Mouse (Mus musculus) stomach, embryonic 14.5 days (tissue): ENCODE measurements around the gene Olfr285. TPM values are rescaled to one million over a fixed set of nuclear protein-coding genes. Genes with fewer than 3 reads are reported as not detected.

Experiments
- ATAC-seq: fragments of 200-750 bp; cut with Nextera tagmentation; 2 replicates; pipeline ENCODE4 v1.8.0; 2017; ENCODE audit warnings: low read depth, moderate TSS enrichment; ENCODE audit not compliant: insufficient number of reproducible peaks, insufficient read depth, low FRiP score
- H3K27ac ChIP-seq: fragments of 300-500 bp; sonication (generic); 2 replicates; pipeline ENCODE4 v1.5.1; 2014; ENCODE audit warnings: mild to moderate bottlenecking, low read length, moderate library complexity, mixed read lengths
- H3K27me3 ChIP-seq: fragments of 300-500 bp; sonication (generic); 2 replicates; pipeline ENCODE4 v1.6.1; 2014; ENCODE audit warnings: low read length, control low read depth, mixed read lengths; ENCODE audit not compliant: control insufficient read depth, insufficient read depth
- H3K36me3 ChIP-seq: fragments of 300-500 bp; sonication (generic); 2 replicates; pipeline ENCODE4 v1.6.1; 2014; ENCODE audit warnings: mild to moderate bottlenecking, control low read depth, low read length, moderate library complexity, mixed read lengths; ENCODE audit not compliant: control insufficient read depth, insufficient read depth
- H3K4me1 ChIP-seq: fragments of 300-500 bp; sonication (generic); 2 replicates; pipeline ENCODE4 v1.6.1; 2014; ENCODE audit warnings: low read length, control low read depth, mixed read lengths; ENCODE audit not compliant: control insufficient read depth, insufficient read depth
- H3K4me2 ChIP-seq: fragments of 300-500 bp; sonication (generic); replicated peaks from 2 replicates; pipeline ENCODE4 v1.6.1; 2014; ENCODE audit warnings: low read depth, low read length, control low read depth
- H3K4me3 ChIP-seq: fragments of 300-500 bp; sonication (generic); 2 replicates; pipeline ENCODE4 v1.5.1; 2014; ENCODE audit warnings: low read depth, low read length, control low read depth
- H3K9ac ChIP-seq: fragments of 300-500 bp; sonication (generic); replicated peaks from 2 replicates; pipeline ENCODE4 v1.6.1; 2014; ENCODE audit warnings: low read depth, mild to moderate bottlenecking, control low read depth, low read length, moderate library complexity, mixed read lengths
- H3K9me3 ChIP-seq: fragments of 300-500 bp; sonication (generic); 2 replicates; pipeline ENCODE4 v1.6.1; 2016; ENCODE audit warnings: low read depth, low read length, control low read depth; ENCODE audit not compliant: control insufficient read depth
- WGBS: fragments of 180-500 bp; shearing (Covaris S2); extraction: QIAGEN DNeasy Blood & Tissue Kit; methylation state at CpG from one replicate; pipeline ENCODE4 v1.1.7; 2014; 5-methylcytosine and 5-hydroxymethylcytosine counted together
- polyA plus RNA-seq: library from polyadenylated mRNA; unstranded; fragments of >200 nt; fragmentation: Nextera tagmentation; extraction: Ambion mirVana; gene quantifications from 2 replicates; pipeline ENCODE4 v1.2.1, GENCODE M21; 2014

The Olfr285 gene
- not detected in 2 replicates for polyA plus RNA-seq

- no peaks in the 10 kb centered on the region for H3K27me3 ChIP-seq
- 88% methylated on average over 5 of the region's 5 CpGs for WGBS
- H3K4me2 ChIP-seq = no peak within 1 kb of the TSS
- no peak within 1 kb of the TSS for H3K9ac ChIP-seq
- H3K4me1 ChIP-seq = no peaks in the 10 kb centered on the region
- H3K4me3 ChIP-seq = no peak within 1 kb of the TSS
- no peak for ATAC-seq
- H3K36me3 ChIP-seq = no peaks in the 10 kb centered on the region
- H3K27ac ChIP-seq = no peak within 1 kb of the TSS
- H3K9me3 ChIP-seq = no peaks in the 10 kb centered on the region
Measured at GRCm38 (mm10) chr15:98317177-98317724, at the start of gene Olfr285. Olfr285 (minus strand) TSS chr15:98317353.

- Histone ChIP-seq H3K9me3 (no peaks in the 10 kb centered on the region), H3K9ac (no peak within 1 kb of the TSS), H3K36me3 (no peaks in the 10 kb centered on the region), H3K27ac (no peak within 1 kb of the TSS), H3K27me3 (no peaks in the 10 kb centered on the region), H3K4me3 (no peak within 1 kb of the TSS), H3K4me1 (no peaks in the 10 kb centered on the region), H3K4me2 (no peak within 1 kb of the TSS)
- WGBS = 58% methylated on average over 8 of the region's 8 CpGs
- no peak for ATAC-seq
Measured at GRCm38 (mm10) chr15:98340887-98341286, 23.7 kb upstream of the Olfr285 start, which contains the start of gene Olfr284. Olfr284 (minus strand) TSS chr15:98340987.

- no peak for ATAC-seq
- Histone ChIP-seq H3K9me3 (no peaks in the 10 kb centered on the region), H3K9ac (no peak overlapping the region), H3K27ac (no peak overlapping the region), H3K36me3 (no peaks in the 10 kb centered on the region), H3K4me3 (no peak overlapping the region), H3K27me3 (no peaks in the 10 kb centered on the region), H3K4me1 (no peaks in the 10 kb centered on the region), H3K4me2 (no peak overlapping the region)
- WGBS = 50% methylated on average over 6 of the region's 6 CpGs
Measured at GRCm38 (mm10) chr15:98315703-98316102, 1.4 kb downstream of the Olfr285 start.

GRCm38 (mm10) chr15:98295628-98296551, 21.3 kb downstream of the Olfr285 start, which contains the start of gene Zfp641:
Zfp641 (minus strand) TSS chr15:98296161.
- Histone ChIP-seq H3K36me3 (no peaks in the 10 kb centered on the region), H3K27me3 (no peaks in the 10 kb centered on the region), H3K9me3 (no peaks in the 10 kb centered on the region), H3K9ac (peak within 1 kb of the TSS; percentile 52), H3K4me2 (peak within 1 kb of the TSS; percentile 97), H3K4me3 (peak within 1 kb of the TSS; percentile 59), H3K4me1 (no peaks in the 10 kb centered on the region), H3K27ac (no peak within 1 kb of the TSS)
- WGBS = 2% methylated on average over 56 of the region's 60 CpGs
- ATAC-seq = 0 out of 2 replicates have a peak, but pooled peaks have one; percentile 53

- Histone ChIP-seq H3K4me3 (no peak overlapping the region), H3K4me1 (no peaks in the 10 kb centered on the region), H3K27me3 (no peaks in the 10 kb centered on the region), H3K27ac (no peak overlapping the region), H3K9me3 (no peaks in the 10 kb centered on the region), H3K36me3 (no peaks in the 10 kb centered on the region), H3K4me2 (no peak overlapping the region), H3K9ac (no peak overlapping the region)
- ATAC-seq = no peak
- 89% methylated on average over 8 of the region's 8 CpGs for WGBS
Measured at GRCm38 (mm10) chr15:98293651-98294050, 23.5 kb downstream of the Olfr285 start.

- Histone ChIP-seq H3K4me1 (no peaks in the 10 kb centered on the region), H3K27me3 (no peaks in the 10 kb centered on the region), H3K27ac (no peak overlapping the region), H3K4me3 (no peak overlapping the region), H3K9me3 (no peaks in the 10 kb centered on the region), H3K36me3 (no peaks in the 10 kb centered on the region), H3K4me2 (no peak overlapping the region), H3K9ac (no peak overlapping the region)
- no peak for ATAC-seq
- WGBS = 75% methylated on average over 12 of the region's 12 CpGs
Measured at GRCm38 (mm10) chr15:98288566-98288965, 28.6 kb downstream of the Olfr285 start.

- WGBS = 66% methylated on average over 7 of the region's 7 CpGs
- no peak for ATAC-seq
- H3K9me3 ChIP-seq = no peaks in the 10 kb centered on the region
- no peak overlapping the region for H3K9ac ChIP-seq
- H3K4me2 ChIP-seq = no peak overlapping the region
- no peaks in the 10 kb centered on the region for H3K4me1 ChIP-seq
- no peaks in the 10 kb centered on the region for H3K27me3 ChIP-seq
- H3K27ac ChIP-seq = no peak overlapping the region
- no peak overlapping the region for H3K4me3 ChIP-seq
- no peaks in the 10 kb centered on the region for H3K36me3 ChIP-seq
Measured at GRCm38 (mm10) chr15:98286418-98286817, 30.7 kb downstream of the Olfr285 start.
